Mouse (Mus musculus): ENCODE measurements around the gene Spaca4. TPM values are rescaled to one million over a fixed set of nuclear protein-coding genes. Genes with fewer than 3 reads are reported as not detected.

Spaca4 gene
- not detected for total RNA-seq (2021)

- no peak for DNase-seq
- intact Hi-C loops (cut with DNase I): no loop called here
Observed at GRCm38 (mm10) chr7:45725713-45726112, at the start of gene Spaca4. TSS of gene Spaca4 (minus strand) at chr7:45725813.

- intact Hi-C loops (cut with DNase I): no loop called here
- no peak for DNase-seq
Observed at GRCm38 (mm10) chr7:45775237-45775636, 49.6 kb upstream of the Spaca4 start.

- intact Hi-C loops (cut with DNase I): no loop called here
- DNase-seq: no peak
Observed at GRCm38 (mm10) chr7:45771101-45771500, 45.5 kb upstream of the Spaca4 start.

GRCm38 (mm10) chr7:45770427-45771082 is 44.9 kb upstream of the Spaca4 start:
- DNase-seq: no peak
- intact Hi-C loops (cut with DNase I): no loop called here

- intact Hi-C loops (cut with DNase I): no loop called here
- DNase-seq: no peak
Observed at GRCm38 (mm10) chr7:45767500-45767899, 41.9 kb upstream of the Spaca4 start.

- intact Hi-C loops (cut with DNase I): no loop called here
- no peak for DNase-seq
Observed at GRCm38 (mm10) chr7:45766764-45767163, 41.2 kb upstream of the Spaca4 start.

GRCm38 (mm10) chr7:45765995-45766394 is 40.4 kb upstream of the Spaca4 start:
- intact Hi-C loops (cut with DNase I): no loop called here

GRCm38 (mm10) chr7:45760151-45760550 is 34.5 kb upstream of the Spaca4 start:
- intact Hi-C loops (cut with DNase I): no loop called here
- DNase-seq: no peak

More at GRCm38 (mm10) chr7:45765995-45766394, 40.4 kb upstream of the Spaca4 start:
- no peak for DNase-seq

- no peak for DNase-seq
- intact Hi-C loops (cut with DNase I): no loop called here
Observed at GRCm38 (mm10) chr7:45759400-45759799, 33.8 kb upstream of the Spaca4 start.

GRCm38 (mm10) chr7:45755703-45756102 is 30.1 kb upstream of the Spaca4 start:
- no peak for DNase-seq

GRCm38 (mm10) chr7:45750162-45750561 is 24.5 kb upstream of the Spaca4 start:
- no peak for DNase-seq
- intact Hi-C loops (cut with DNase I): no loop called here

More at GRCm38 (mm10) chr7:45755703-45756102, 30.1 kb upstream of the Spaca4 start:
- intact Hi-C loops (cut with DNase I): no loop called here

- intact Hi-C loops (cut with DNase I): no loop called here
- DNase-seq: no peak
Observed at GRCm38 (mm10) chr7:45749401-45749800, 23.8 kb upstream of the Spaca4 start.

- intact Hi-C loops (cut with DNase I): no loop called here
- DNase-seq: no peak
Observed at GRCm38 (mm10) chr7:45748110-45748509, 22.5 kb upstream of the Spaca4 start.

- no peak for DNase-seq
- intact Hi-C loops (cut with DNase I): no loop called here
Observed at GRCm38 (mm10) chr7:45747450-45747849, 21.8 kb upstream of the Spaca4 start.

- DNase-seq: no peak
- intact Hi-C loops (cut with DNase I): no loop called here
Observed at GRCm38 (mm10) chr7:45746518-45746917, 20.9 kb upstream of the Spaca4 start.

GRCm38 (mm10) chr7:45744387-45744786 is 18.8 kb upstream of the Spaca4 start:
- intact Hi-C loops (cut with DNase I): no loop called here
- DNase-seq: peak in 1 of 2 experiments; percentile 60

- DNase-seq: no peak
- intact Hi-C loops (cut with DNase I): no loop called here
Observed at GRCm38 (mm10) chr7:45742338-45742737, 16.7 kb upstream of the Spaca4 start.

- intact Hi-C loops (cut with DNase I): no loop called here
- DNase-seq: no peak
Observed at GRCm38 (mm10) chr7:45741777-45742176, 16.2 kb upstream of the Spaca4 start.

- DNase-seq: no peak
- intact Hi-C loops (cut with DNase I): no loop called here
Observed at GRCm38 (mm10) chr7:45741308-45741707, 15.7 kb upstream of the Spaca4 start.

GRCm38 (mm10) chr7:45739820-45740219 is 14.2 kb upstream of the Spaca4 start:
- intact Hi-C loops (cut with DNase I): loop anchor here (1.0 to 2.0 kb wide), 3 partner anchors 61 to 269 kb away; no protein-coding TSS in a partner anchor
- DNase-seq: no peak

- peak; percentile 77 to 86 for DNase-seq
- intact Hi-C loops (cut with DNase I): loop anchor here (1.0 to 2.0 kb wide), 3 partner anchors 62 to 270 kb away; no protein-coding TSS in a partner anchor
Observed at GRCm38 (mm10) chr7:45739162-45739763, 13.7 kb upstream of the Spaca4 start.

GRCm38 (mm10) chr7:45733477-45733876 is 7.9 kb upstream of the Spaca4 start:
- intact Hi-C loops (cut with DNase I): no loop called here
- no peak for DNase-seq
